Mouse (Mus musculus) heart, adult 2 months (tissue): Measurements from ENCODE around the gene Pde4d.

ENCODE experiments used
- CTCF ChIP-seq: fragments of 200-600 bp; IDR thresholded peaks from 2 replicates; pipeline ENCODE4 v1.8.1; 2022; ENCODE audit warnings: antibody characterized with exemption, mild to moderate bottlenecking, moderate library complexity
- POLR2A ChIP-seq: fragments of 200-500 bp; IDR thresholded peaks from 2 replicates; pipeline ENCODE4 v1.6.1; 2011; ENCODE audit warnings: mild to moderate bottlenecking, low read depth, low read length, control low read depth; ENCODE audit not compliant: insufficient read depth

DNA sequence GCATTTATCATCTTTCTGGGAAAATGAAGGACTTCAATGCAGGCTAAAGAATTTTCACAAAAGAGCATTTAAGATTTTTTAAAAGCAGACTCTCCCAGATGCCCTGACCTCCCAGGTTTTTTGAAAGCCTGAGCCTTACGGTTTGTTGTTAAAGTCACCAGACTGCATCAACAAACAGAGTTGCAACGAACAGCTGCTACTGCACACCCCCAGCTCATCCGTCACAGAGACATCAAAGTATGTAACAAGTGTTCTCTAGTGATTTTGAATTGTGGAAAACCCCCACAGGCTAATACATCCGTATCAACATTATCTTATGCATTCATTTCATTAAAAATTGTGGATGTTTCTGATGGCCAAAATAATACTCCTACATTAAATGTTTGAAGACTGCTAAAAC, 841.2 kb downstream of the Pde4d start:
- TF ChIP-seq CTCF (no peak), POLR2A (no peak)
